Mouse (Mus musculus) midbrain, embryonic 11.5 days (tissue): ENCODE measurements around the gene Gm47791. TPM values are rescaled to one million over a fixed set of nuclear protein-coding genes. Genes with fewer than 3 reads are reported as not detected.

Experiments used
- ATAC-seq: fragments of 200-750 bp; cut with Nextera tagmentation; 2 replicates; pipeline ENCODE4 v1.8.0; 2017; ENCODE audit warnings: moderate TSS enrichment, moderate library complexity; ENCODE audit not compliant: low FRiP score
- DNase-seq: peaks from one replicate; pipeline ENCODE4 v3.0.0; 2015; ENCODE audit warnings: low spot score; ENCODE audit errors: missing footprints
- H3K27ac ChIP-seq: fragments of 300-500 bp; sonication (generic); 2 replicates; pipeline ENCODE4 v1.5.1; 2014; ENCODE audit warnings: low read depth, low read length
- H3K27me3 ChIP-seq: fragments of 300-500 bp; sonication (generic); 2 replicates; pipeline ENCODE4 v1.6.1; 2014; ENCODE audit warnings: mild to moderate bottlenecking, low read length, moderate library complexity, mixed read lengths; ENCODE audit not compliant: control insufficient read depth, insufficient read depth
- H3K36me3 ChIP-seq: fragments of 300-500 bp; sonication (generic); 2 replicates; pipeline ENCODE4 v1.6.1; 2014; ENCODE audit warnings: mild to moderate bottlenecking, low read length, moderate library complexity, mixed read lengths; ENCODE audit not compliant: control insufficient read depth, insufficient read depth
- H3K4me1 ChIP-seq: fragments of 300-500 bp; sonication (generic); 2 replicates; pipeline ENCODE4 v1.6.1; 2014; ENCODE audit warnings: low read length; ENCODE audit not compliant: control insufficient read depth, insufficient read depth
- H3K4me2 ChIP-seq: fragments of 300-500 bp; sonication (generic); 2 replicates; pipeline ENCODE4 v1.6.1; 2014; ENCODE audit warnings: mild to moderate bottlenecking, moderate library complexity
- H3K4me3 ChIP-seq: fragments of 300-500 bp; sonication (generic); 2 replicates; pipeline ENCODE4 v1.5.1; 2014; ENCODE audit warnings: low read depth, low read length
- H3K9ac ChIP-seq: fragments of 300-500 bp; sonication (generic); 2 replicates; pipeline ENCODE4 v1.6.1; 2014; ENCODE audit warnings: low read length
- H3K9me3 ChIP-seq: fragments of 300-500 bp; sonication (generic); 2 replicates; pipeline ENCODE4 v1.6.1; 2016; ENCODE audit warnings: low read length; ENCODE audit not compliant: control insufficient read depth
- WGBS: fragments of 180-500 bp; shearing (Covaris S2); extraction: QIAGEN DNeasy Blood & Tissue Kit; methylation state at CpG from one replicate; pipeline ENCODE4 v1.1.7; 2014; 5-methylcytosine and 5-hydroxymethylcytosine counted together
- polyA plus RNA-seq: library from polyadenylated mRNA; unstranded; fragments of >200 nt; fragmentation: Nextera tagmentation; extraction: Ambion mirVana; gene quantifications from 2 replicates; pipeline ENCODE4 v1.2.1, GENCODE M21; 2014

The Gm47791 gene
- polyA plus RNA-seq, 1 experiment from 2014 or later = not detected

GRCm38 (mm10) chr1:82772428-82772827 lies 1.4 kb upstream of the Gm47791 start:
- Histone ChIP-seq H3K27me3 (no peaks in the 10 kb centered on the region), H3K9me3 (no peaks in the 10 kb centered on the region), H3K4me3 (no peak overlapping the region), H3K27ac (no peak overlapping the region), H3K4me1 (no peaks in the 10 kb centered on the region), H3K36me3 (no peaks in the 10 kb centered on the region), H3K4me2 (no peak overlapping the region), H3K9ac (no peak overlapping the region)
- no peak for DNase-seq
- 91% methylated on average over 4 of the region's 4 CpGs for WGBS
- ATAC-seq = no peak

DNA sequence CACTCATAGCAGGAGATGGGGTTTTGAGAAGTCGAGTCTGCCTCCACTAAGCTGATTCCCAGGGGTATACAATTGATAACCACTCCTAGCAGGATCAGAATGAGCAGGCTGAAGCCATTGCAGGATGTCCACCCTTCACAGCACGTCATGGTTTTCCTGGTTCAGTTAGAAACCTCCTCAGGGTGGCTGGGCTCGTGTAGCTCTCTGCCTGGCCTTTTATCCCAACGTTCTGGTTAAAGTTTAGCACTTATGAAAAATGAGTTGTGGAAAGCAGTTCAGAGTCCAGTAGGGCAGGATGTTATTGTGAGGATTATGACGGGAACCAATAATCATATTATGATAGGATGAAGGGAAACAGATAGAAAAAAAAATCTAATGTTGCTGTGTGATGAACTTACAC lies 2.8 kb downstream of the Gm47791 start, which contains the start of gene Tm4sf20:
TSS of gene Tm4sf20 (minus strand) at position 193 of the 400 bp plus-strand sequence.
- Histone ChIP-seq H3K27me3 (no peaks in the 10 kb centered on the region), H3K36me3 (no peaks in the 10 kb centered on the region), H3K4me1 (no peaks in the 10 kb centered on the region), H3K4me2 (no peak within 1 kb of the TSS), H3K9me3 (no peaks in the 10 kb centered on the region), H3K9ac (no peak within 1 kb of the TSS), H3K27ac (no peak within 1 kb of the TSS), H3K4me3 (no peak within 1 kb of the TSS)
- ATAC-seq = no peak
- DNase-seq = no peak
- WGBS = 77% methylated on average over 5 of the region's 5 CpGs

- Histone ChIP-seq H3K27ac (no peak overlapping the region), H3K9me3 (no peaks in the 10 kb centered on the region), H3K9ac (no peak overlapping the region), H3K4me2 (no peak overlapping the region), H3K4me3 (no peak overlapping the region), H3K4me1 (no peaks in the 10 kb centered on the region), H3K36me3 (peaks cover 1% of the 10 kb centered on the region; the same call in 1 of the 2 replicates), H3K27me3 (no peaks in the 10 kb centered on the region)
- WGBS = 87% methylated on average over 4 of the region's 4 CpGs
- ATAC-seq (no peak), DNase-seq (no peak)
These were observed 4.4 kb downstream of the Gm47791 start for GRCm38 (mm10) chr1:82766641-82767040.

GRCm38 (mm10) chr1:82766227-82766626 lies 4.8 kb downstream of the Gm47791 start:
- Histone ChIP-seq H3K4me3 (no peak overlapping the region), H3K36me3 (peaks cover 2% of the 10 kb centered on the region; the same call in 1 of the 2 replicates), H3K4me1 (no peaks in the 10 kb centered on the region), H3K4me2 (no peak overlapping the region), H3K9me3 (no peaks in the 10 kb centered on the region), H3K27ac (no peak overlapping the region), H3K9ac (no peak overlapping the region), H3K27me3 (no peaks in the 10 kb centered on the region)
- WGBS = 75% methylated on average over 1 of the region's 1 CpGs
- no peak for ATAC-seq
- DNase-seq = no peak

DNA sequence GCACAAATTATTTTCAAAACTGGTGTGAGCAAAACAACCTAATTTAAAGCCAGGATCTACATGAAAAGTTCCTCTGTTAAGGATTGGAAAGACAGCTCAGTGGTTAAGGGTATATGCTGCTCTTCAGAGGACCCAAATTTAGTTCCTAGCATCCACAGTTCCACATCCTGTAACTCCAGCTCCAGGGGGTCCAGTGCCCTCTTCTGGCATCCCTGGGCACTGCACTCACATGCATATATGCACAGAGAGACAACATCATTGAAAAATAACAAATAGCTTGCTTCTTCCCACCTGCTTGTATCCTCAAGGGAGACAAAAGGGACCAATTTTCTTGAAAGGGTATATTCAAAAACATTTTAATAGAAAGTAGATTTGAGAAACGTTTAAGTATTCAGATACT lies 8.8 kb downstream of the Gm47791 start:
- no peak for DNase-seq
- Histone ChIP-seq H3K9me3 (no peaks in the 10 kb centered on the region), H3K36me3 (peaks cover 2% of the 10 kb centered on the region; the same call in 1 of the 2 replicates), H3K4me3 (no peak overlapping the region), H3K27ac (no peak overlapping the region), H3K27me3 (no peaks in the 10 kb centered on the region), H3K4me2 (no peak overlapping the region), H3K4me1 (no peaks in the 10 kb centered on the region), H3K9ac (no peak overlapping the region)
- ATAC-seq = no peak
- 92% methylated on average over 1 of the region's 1 CpGs for WGBS

DNA sequence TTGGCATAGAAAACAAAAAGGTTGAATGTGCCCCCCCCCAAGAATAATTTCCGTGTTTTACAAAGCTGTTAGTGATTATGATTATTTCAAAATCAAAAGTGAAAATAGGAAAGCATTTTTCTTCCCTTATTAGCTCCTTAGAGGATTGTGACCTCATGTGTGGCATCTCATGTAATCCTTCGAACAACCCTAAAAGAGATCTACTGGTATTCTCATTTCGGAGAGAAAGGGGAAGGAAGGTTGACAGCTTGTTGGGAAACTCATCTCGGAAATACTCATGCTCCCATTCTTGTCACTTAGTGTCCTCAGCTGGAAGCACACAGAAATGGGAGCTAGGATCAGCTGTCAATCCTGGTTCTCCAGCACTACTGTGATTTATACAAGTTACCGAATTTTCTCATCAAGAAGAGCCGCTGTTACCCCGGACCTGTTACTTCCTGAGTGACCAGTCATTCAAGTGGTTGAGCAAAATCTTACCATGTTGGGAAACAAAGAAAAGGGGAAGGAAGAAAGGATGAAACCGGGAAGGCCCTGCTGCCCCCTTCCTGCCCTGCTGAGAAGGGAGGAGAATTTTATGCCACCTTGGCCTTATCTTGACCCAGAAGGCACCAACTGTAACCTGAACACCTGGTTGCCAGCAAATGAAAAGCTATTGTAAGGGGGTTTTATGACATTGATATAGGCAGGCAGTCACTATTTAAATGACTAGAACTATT lies 9.4 kb downstream of the Gm47791 start:
- ATAC-seq (no peak), DNase-seq (no peak)
- no peak overlapping the region for H3K27ac ChIP-seq
- no peaks in the 10 kb centered on the region for H3K27me3 ChIP-seq
- no peak overlapping the region for H3K9ac ChIP-seq
- H3K4me2 ChIP-seq = no peak overlapping the region
- WGBS = 92% methylated on average over 8 of the region's 8 CpGs
- no peaks in the 10 kb centered on the region for H3K9me3 ChIP-seq
- no peak overlapping the region for H3K4me3 ChIP-seq
- no peaks in the 10 kb centered on the region for H3K4me1 ChIP-seq
- H3K36me3 ChIP-seq = peaks cover 2% of the 10 kb centered on the region; the same call in 1 of the 2 replicates

DNA sequence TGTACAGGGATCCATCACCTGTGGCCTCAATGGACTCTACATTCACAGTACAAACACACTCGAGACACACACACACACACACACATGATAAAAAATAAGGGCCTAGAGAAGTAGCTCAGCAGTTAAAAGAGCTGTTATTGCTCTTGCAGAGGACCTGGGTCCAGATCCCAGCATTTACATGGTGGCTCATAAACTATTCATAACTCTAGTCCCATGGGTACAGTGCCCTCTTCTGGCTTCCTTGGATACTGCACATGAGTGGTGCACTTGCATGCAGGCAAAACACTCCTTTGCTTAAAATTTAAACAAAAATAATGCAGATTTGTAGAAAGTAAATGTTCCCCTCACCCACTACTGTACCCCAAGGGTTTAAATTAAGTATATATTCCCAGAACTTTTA lies 11.5 kb downstream of the Gm47791 start:
- Histone ChIP-seq H3K4me2 (no peak overlapping the region), H3K9ac (no peak overlapping the region), H3K9me3 (no peaks in the 10 kb centered on the region), H3K36me3 (peaks cover 2% of the 10 kb centered on the region; the same call in 1 of the 2 replicates), H3K4me3 (no peak overlapping the region), H3K27ac (no peak overlapping the region), H3K4me1 (no peaks in the 10 kb centered on the region), H3K27me3 (no peaks in the 10 kb centered on the region)
- ATAC-seq (no peak), DNase-seq (peak; percentile 87)
- 75% methylated on average over 1 of the region's 1 CpGs for WGBS

DNA sequence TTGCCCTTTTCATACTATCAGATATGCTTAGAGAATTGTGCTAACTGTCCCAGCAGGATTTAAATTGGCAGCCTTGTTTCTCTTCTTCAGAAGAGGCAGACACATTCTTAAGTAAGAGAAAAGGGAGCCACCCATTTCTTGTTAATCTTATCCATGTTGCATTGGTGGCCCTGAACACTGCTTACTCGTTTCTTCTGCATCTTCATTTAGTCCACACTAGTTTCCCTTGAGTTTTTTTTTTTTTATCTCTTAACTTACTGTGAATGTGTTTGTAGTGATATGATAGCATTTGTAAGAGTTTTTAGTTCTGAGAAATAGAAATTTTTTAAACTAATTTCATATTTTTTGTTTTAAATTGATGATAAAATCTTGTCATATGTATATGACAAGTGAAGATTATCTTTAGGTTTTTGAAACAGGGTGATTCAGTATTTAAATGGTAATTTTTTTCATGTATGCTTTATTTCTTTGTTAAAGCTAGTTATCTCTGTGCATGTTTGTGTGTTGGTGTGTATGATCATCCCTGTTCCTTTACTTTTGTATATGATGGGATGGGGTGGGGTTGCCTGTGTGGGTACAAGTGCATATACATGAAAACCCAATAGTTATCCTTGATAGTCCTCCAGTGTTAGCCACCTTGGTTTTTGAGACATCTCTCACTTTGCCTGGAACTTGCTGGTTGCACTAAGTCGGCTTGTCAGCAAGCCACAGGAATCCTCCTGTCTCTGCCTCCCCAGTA lies 23.2 kb downstream of the Gm47791 start:
- H3K4me2 ChIP-seq = no peak overlapping the region
- H3K9ac ChIP-seq = no peak overlapping the region
- DNase-seq (no peak), ATAC-seq (no peak)
- H3K27me3 ChIP-seq = no peaks in the 10 kb centered on the region
- no peaks in the 10 kb centered on the region for H3K4me1 ChIP-seq
- no peak overlapping the region for H3K27ac ChIP-seq
- H3K9me3 ChIP-seq = no peaks in the 10 kb centered on the region
- WGBS = 87% methylated on average over 2 of the region's 2 CpGs
- no peak overlapping the region for H3K4me3 ChIP-seq
- H3K36me3 ChIP-seq = no peaks in the 10 kb centered on the region

DNA sequence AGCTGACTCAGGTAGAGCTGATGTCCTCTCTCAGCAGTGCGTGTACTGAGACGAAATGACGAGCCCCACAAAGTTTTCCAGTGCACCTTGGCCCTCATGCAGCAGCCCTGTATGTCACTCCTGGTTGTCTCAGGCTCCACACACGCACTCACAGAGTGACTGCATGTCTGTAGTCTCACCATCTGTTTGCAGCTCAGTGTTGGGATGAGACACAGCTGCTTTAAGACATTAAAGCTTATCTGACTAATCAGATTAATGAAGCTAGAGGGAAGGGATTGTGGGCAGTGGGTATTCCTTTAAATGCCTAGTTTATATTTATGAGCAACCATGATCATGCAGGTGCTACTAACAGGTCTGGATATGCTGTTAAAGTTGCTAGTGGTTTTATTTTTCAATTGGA lies 24.6 kb downstream of the Gm47791 start:
- no peaks in the 10 kb centered on the region for H3K36me3 ChIP-seq
- no peak overlapping the region for H3K27ac ChIP-seq
- WGBS = 92% methylated on average over 4 of the region's 4 CpGs
- ATAC-seq (no peak), DNase-seq (peak; percentile 39)
- no peaks in the 10 kb centered on the region for H3K9me3 ChIP-seq
- H3K9ac ChIP-seq = no peak overlapping the region
- H3K4me1 ChIP-seq = no peaks in the 10 kb centered on the region
- no peak overlapping the region for H3K4me3 ChIP-seq
- no peaks in the 10 kb centered on the region for H3K27me3 ChIP-seq
- no peak overlapping the region for H3K4me2 ChIP-seq
